Mouse (Mus musculus): Measurements from ENCODE around the gene Vmn1r47. TPM values are rescaled to one million over a fixed set of nuclear protein-coding genes. Genes with fewer than 3 reads are reported as not detected.
"Not testable (repeated sequence)": the region's sequence is repeated elsewhere in the genome, so short reads cannot be mapped to it uniquely, and the experiment has no call there.

Gene Vmn1r47
- not detected for total RNA-seq (2021)

DNA sequence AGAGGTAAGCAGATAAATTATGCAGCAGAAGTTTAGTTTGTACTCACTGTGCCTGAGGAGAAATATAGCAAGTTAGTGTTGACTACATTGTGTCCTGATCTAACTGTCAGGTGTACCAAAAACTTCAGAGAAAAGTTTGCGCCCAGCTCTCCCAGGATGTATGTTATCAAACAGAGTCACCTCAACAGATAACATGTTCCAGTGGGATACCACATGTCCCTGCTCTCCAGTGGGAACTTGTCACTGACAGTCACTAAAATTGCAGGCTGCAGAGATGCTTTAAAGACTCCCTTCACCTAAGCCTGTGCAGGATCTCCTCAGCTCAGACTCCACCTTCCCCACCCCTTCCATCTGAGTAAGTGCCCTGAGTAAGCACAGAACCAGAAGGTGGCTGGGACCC lies at the start of gene Vmn1r47:
TSS of gene Vmn1r47 (plus strand) at position 301 of the 400 bp plus-strand sequence.
- DNase-seq; intact Hi-C loops (cut with DNase I): not testable (repeated sequence)

DNA sequence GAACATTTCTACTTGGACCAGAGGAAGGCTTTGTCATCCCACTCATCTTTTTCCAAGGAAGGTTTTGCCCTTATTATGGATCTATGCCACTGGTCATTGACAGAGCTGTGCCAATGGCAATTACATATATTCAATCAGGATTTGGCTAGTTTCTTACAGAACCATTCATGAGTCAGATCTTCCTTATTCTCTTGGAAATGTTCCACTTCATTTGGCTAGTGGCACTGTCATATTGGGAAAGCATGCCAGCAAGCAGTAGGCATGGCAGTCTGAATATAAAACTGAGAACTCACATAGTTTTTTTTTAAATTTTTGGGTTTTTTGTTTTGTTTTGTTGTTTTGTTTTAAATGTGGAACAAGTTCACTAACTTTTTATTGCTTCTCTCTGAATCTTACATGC lies 49.6 kb upstream of the Vmn1r47 start:
- intact Hi-C loops (cut with DNase I) = no loop called here
- no peak for DNase-seq

DNA sequence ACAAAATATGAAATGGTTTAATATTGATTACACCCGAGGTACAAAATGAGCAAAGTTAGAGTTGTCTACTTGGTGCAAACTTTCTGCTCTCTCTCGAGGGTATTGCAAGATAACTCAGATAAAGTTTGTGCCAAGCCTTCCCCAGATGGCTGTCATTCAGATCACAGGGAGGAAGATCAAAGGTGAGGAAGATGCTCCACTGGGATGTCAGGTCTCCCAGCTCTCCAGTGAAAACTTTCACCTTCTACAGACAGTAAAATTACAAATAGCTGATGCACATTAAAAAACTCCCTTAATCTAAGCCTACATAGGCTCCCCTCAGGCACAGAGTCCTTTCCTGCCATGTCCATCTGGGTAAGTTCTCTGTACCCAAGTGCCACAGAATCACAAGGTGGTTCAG lies 46.9 kb upstream of the Vmn1r47 start, which contains the start of gene Vmn1r46:
TSS of gene Vmn1r46 (plus strand) at position 301 of the 400 bp plus-strand sequence.
- intact Hi-C loops (cut with DNase I) = no loop called here
- no peak for DNase-seq

DNA sequence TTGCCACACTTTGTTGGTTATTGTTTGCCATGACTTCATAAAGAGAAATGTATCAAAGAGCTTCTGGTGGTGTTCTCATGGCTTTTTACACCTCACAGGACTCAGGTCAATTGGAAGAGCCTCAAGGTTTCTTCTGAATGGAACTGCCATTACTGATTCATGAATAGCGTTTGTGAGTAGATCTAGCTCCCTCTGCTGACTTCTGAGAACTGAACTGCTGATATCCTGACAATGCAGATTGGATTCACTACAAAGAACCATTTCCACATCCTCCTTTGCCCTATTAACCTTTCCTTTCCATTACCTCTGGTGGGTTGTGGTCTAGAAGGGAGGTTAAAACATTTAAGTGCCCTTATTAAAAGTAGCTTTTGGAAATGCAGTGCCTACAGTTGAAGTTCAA lies 30.0 kb upstream of the Vmn1r47 start:
- DNase-seq = no peak
- intact Hi-C loops (cut with DNase I) = loop anchor here (5.0 kb wide), 1 partner anchor 304 kb away; no protein-coding TSS in a partner anchor

DNA sequence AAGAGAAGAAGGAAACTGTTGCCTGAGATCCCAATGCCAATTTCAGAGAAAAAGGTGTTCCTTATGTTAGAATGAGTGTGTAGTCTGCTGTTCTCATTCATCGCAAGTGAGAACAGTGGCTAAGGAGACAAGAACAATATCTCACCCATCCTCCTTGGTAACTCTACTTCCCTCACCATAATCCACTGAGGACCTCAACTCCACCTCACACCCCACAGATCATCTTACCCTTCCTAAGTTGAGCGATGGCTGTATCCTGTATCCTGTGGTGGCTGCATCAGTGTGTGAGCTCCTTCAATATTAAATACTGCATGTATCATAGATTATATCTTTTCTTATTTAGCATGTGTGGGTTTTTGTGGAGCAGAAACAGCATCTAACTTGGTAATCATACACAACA lies 20.8 kb downstream of the Vmn1r47 start, which contains the start of gene Vmn1r48:
TSS of gene Vmn1r48 (minus strand) at position 101 of the 400 bp plus-strand sequence.
- DNase-seq; intact Hi-C loops (cut with DNase I): not testable (repeated sequence)

Other genes starting within 250 kb of the Vmn1r47 start
- gene Vmn1r42, start 139.7 kb upstream of the Vmn1r47 start, total RNA-seq (2021) = under 1 TPM in 1 of 2 experiments, not detected in 1; 0.19 TPM
- gene Vmn1r43, start 139.7 kb upstream of the Vmn1r47 start, total RNA-seq (2021) = not detected
- gene Vmn1r44, start 132.5 kb upstream of the Vmn1r47 start, total RNA-seq (2021) = not detected
- not detected for gene Vmn1r45, start 75.5 kb upstream of the Vmn1r47 start, total RNA-seq (2021)
- not detected for gene Vmn1r46, start 46.8 kb upstream of the Vmn1r47 start, total RNA-seq (2021)
- not detected for gene Vmn1r48, start 20.7 kb downstream of the Vmn1r47 start, total RNA-seq (2021)
- gene Vmn1r49, start 62.4 kb downstream of the Vmn1r47 start, total RNA-seq (2021) = not detected
- not detected for gene Vmn1r50, start 85.3 kb downstream of the Vmn1r47 start, total RNA-seq (2021)
- not detected for gene Vmn1r51, start 106.4 kb downstream of the Vmn1r47 start, total RNA-seq (2021)
- not detected for gene Vmn1r52, start 158.7 kb downstream of the Vmn1r47 start, total RNA-seq (2021)
- gene V1ra8, start 186.6 kb downstream of the Vmn1r47 start, total RNA-seq (2021) = not detected
- gene Vmn1r53, start 208.3 kb downstream of the Vmn1r47 start, total RNA-seq (2021) = not detected
- gene Vmn1r54, start 230.2 kb downstream of the Vmn1r47 start, total RNA-seq (2021) = not detected